Mouse (Mus musculus) T-helper 17 cell (primary cell): Measurements from ENCODE around the gene Sept6.
"Not testable (repeated sequence)": the region's sequence is repeated elsewhere in the genome, so short reads cannot be mapped to it uniquely, and the experiment has no call there.

ENCODE experiments used
- in situ Hi-C, 2 experiments: fragments of 300-600 bp; cut with MboI, MseI; formaldehyde crosslinking; loops; 1 replicate in 1 of 2; 2 replicates in 1 of 2; pipeline ENCODE4 v1.15.1; 2025; ENCODE audit warnings: high pct_unique_total_duplicates in 2 of 2

Sept6 gene

GRCm38 (mm10) chrX:36972951-36973471 lies 18.6 kb downstream of the Sept6 start:
- in situ Hi-C loops, result no loop called here

- in situ Hi-C loops, result no loop called here
These were observed 20.4 kb downstream of the Sept6 start for GRCm38 (mm10) chrX:36971156-36971555.

- in situ Hi-C loops, result no loop called here
These were observed 22.1 kb downstream of the Sept6 start for GRCm38 (mm10) chrX:36969501-36969900.

GRCm38 (mm10) chrX:36956674-36957073 lies 34.9 kb downstream of the Sept6 start:
- in situ Hi-C loops, result no loop called here

- in situ Hi-C loops, result loop anchor here in 1 of 2 experiments (10.0 kb wide), 1 partner anchor 464 kb away; no protein-coding TSS in a partner anchor
These were observed 50.5 kb downstream of the Sept6 start for GRCm38 (mm10) chrX:36941106-36941505.

GRCm38 (mm10) chrX:36939806-36940413 lies 51.7 kb downstream of the Sept6 start:
- in situ Hi-C loops, result loop anchor here in 1 of 2 experiments (10.0 kb wide), 1 partner anchor 465 kb away; no protein-coding TSS in a partner anchor

- in situ Hi-C loops, result no loop called here
These were observed 56.1 kb downstream of the Sept6 start for GRCm38 (mm10) chrX:36935326-36935966.

- in situ Hi-C loops, result loop anchor here in 1 of 2 experiments (5.0 kb wide), 1 partner anchor 92 kb away; no protein-coding TSS in a partner anchor
These were observed 61.0 kb downstream of the Sept6 start for GRCm38 (mm10) chrX:36930574-36930973.

GRCm38 (mm10) chrX:36929694-36930093 lies 61.9 kb downstream of the Sept6 start:
- in situ Hi-C loops, result loop anchor here (5.0 kb wide), 2 partner anchors 83 to 93 kb away; no protein-coding TSS in a partner anchor

- in situ Hi-C loops, result loop anchor here in 1 of 2 experiments (5.0 kb wide), 1 partner anchor 84 kb away; no protein-coding TSS in a partner anchor
These were observed 62.8 kb downstream of the Sept6 start for GRCm38 (mm10) chrX:36928791-36929190.

- in situ Hi-C loops, result no loop called here
These were observed 70.2 kb downstream of the Sept6 start for GRCm38 (mm10) chrX:36921346-36921745.

- in situ Hi-C loops, result no loop called here
These were observed 73.8 kb downstream of the Sept6 start for GRCm38 (mm10) chrX:36917749-36918148.

- in situ Hi-C loops, result no loop called here
These were observed 80.3 kb downstream of the Sept6 start for GRCm38 (mm10) chrX:36911343-36911742.

GRCm38 (mm10) chrX:36906539-36906938 lies 85.1 kb downstream of the Sept6 start:
- in situ Hi-C loops, result no loop called here

- in situ Hi-C loops, result no loop called here
These were observed 88.4 kb downstream of the Sept6 start for GRCm38 (mm10) chrX:36903115-36903768.

GRCm38 (mm10) chrX:36902321-36903114 lies 89.1 kb downstream of the Sept6 start, which contains the start of gene Nkrf:
Nkrf (minus strand) TSS chrX:36902899.
- in situ Hi-C loops, result no loop called here

- in situ Hi-C loops, result no loop called here
These were observed 89.9 kb downstream of the Sept6 start for GRCm38 (mm10) chrX:36901655-36902054.

- in situ Hi-C loops, result not testable (repeated sequence)
These were observed 92.7 kb downstream of the Sept6 start for GRCm38 (mm10) chrX:36898931-36899330.

- in situ Hi-C loops, result loop anchor here in 1 of 2 experiments (10.0 kb wide), 1 partner anchor 1200 kb away; the partner anchor contains the start of gene Rhox11
These were observed 106.9 kb downstream of the Sept6 start for GRCm38 (mm10) chrX:36884719-36885118.

GRCm38 (mm10) chrX:36874704-36875128 lies 116.9 kb downstream of the Sept6 start:
- in situ Hi-C loops, result no loop called here

GRCm38 (mm10) chrX:36874178-36874696 lies 117.4 kb downstream of the Sept6 start:
- in situ Hi-C loops, result no loop called here
